Mouse (Mus musculus): ENCODE results near the gene Capn12.

The Capn12 gene

DNA sequence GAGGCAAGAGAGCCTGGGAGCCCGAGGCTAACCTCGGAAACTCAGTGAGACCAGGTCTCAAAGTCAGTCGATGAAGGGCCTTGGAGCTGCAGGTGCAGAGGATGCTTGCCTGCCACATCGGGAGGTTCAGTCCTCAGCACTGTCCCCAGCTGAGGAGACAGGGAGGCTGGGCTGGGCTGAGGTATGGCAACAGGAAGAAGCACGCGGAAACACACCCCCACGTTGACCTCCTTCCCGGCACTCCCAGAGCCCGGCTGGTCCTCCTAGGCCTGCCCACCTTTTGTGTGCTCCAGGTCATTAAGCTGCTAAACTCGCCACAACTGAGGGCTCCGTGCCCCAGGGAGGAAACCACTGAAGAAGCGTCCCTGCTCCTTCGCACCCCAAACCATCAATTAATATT is at the start of gene Capn12:
TSS of gene Capn12 (plus strand) at position 224 of the 400 bp plus-strand sequence.
- DNase-seq (ENCODE audit: extremely low spot score): no peak

- DNase-seq (ENCODE audit: extremely low spot score): no peak
These were observed 49.1 kb upstream of the Capn12 start for GRCm38 (mm10) chr7:28832137-28832536.

GRCm38 (mm10) chr7:28833723-28834347 is 47.4 kb upstream of the Capn12 start, which contains the start of gene Lgals4:
Gene Lgals4 (plus strand): TSS chr7:28833854.
- DNase-seq (ENCODE audit: extremely low spot score): no peak

DNA sequence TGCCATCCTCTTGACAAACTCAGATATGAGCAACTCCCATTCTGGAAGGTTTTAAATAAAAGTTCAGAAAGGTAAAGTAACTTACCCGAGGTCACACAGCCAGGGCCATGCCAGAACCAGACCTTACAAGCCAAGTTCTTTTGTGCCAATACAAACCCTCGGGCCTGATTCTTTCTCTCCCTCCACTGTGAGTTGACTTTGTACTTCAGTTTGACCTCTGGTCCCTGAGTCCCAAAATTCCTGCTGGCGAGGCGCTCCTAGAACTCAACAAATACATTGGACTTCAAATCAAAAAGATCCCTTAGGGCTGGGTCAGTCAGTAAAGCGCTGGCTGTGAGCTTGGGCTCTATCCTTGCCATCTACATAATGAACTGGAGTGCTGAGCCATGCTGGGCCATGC is 44.3 kb upstream of the Capn12 start:
- DNase-seq (ENCODE audit: extremely low spot score): no peak

- DNase-seq (ENCODE audit: extremely low spot score): no peak
These were observed 42.9 kb upstream of the Capn12 start for GRCm38 (mm10) chr7:28838331-28838730.

DNA sequence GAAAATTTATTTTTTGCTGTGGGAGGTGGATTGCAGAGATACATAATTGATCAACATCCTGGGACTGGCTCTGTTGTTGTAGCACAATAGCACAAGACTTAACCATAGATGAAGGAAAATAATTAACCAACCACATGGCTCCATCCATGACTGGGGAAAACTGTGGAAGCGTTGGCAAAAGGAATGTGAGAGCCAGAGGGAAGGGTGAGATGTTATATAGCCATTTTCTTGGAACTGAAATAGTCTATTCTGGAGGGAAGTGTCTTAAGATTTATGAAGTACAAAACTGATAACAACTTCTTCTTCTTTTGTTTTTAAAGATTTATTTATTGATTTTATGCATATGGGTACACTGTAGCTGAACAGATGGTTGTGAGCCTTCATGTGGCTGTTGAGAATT is 33.9 kb upstream of the Capn12 start:
- DNase-seq (ENCODE audit: extremely low spot score): no peak

DNA sequence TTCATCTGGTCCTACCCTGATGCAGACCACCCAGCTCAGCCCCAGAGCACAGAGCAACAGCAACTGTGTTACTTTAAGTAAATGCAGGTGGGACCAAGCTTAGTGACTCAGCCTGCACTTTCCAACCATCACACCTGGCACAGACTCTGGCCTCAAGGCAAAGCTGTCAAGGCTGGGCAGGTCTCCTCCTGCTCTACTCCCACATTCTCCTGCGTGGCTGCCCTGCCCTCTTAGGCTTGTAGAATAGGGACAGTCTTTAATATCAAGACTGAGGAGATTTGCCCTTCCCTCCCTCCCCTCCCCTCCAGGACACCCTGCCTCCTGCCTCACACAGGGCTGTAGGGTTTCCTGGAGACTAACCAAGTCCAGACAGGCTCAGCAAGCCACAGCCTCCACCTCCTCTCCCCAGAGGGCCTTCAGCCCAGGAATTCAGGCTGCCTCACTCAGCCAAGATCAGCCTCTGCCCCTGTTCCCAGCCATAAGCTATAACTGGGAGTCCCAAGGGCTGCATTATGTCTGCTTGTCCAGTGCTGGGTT is 31.5 kb upstream of the Capn12 start:
- no peak for DNase-seq (ENCODE audit: extremely low spot score)

- no peak for DNase-seq (ENCODE audit: extremely low spot score)
These were observed 30.6 kb upstream of the Capn12 start for GRCm38 (mm10) chr7:28850642-28851041.

DNA sequence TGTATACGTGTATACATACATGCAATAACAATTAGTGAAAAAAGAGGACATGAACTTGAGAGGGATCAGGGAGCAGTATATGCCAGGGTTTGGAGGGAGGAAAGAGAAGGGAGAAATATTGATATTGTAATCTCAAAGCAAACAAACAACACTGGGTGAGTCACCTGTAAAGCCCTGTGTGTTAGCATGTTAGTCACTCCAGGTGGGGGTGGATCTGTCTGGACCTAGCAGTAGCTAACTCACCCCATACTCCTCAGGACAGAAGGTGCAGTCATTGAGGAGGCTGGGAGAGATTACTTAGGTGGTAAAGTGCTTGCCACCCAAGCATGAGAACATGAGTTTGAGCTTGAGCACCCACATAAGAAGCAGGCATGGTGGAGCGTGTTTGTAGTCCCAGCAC is 21.3 kb upstream of the Capn12 start:
- no peak for DNase-seq (ENCODE audit: extremely low spot score)

DNA sequence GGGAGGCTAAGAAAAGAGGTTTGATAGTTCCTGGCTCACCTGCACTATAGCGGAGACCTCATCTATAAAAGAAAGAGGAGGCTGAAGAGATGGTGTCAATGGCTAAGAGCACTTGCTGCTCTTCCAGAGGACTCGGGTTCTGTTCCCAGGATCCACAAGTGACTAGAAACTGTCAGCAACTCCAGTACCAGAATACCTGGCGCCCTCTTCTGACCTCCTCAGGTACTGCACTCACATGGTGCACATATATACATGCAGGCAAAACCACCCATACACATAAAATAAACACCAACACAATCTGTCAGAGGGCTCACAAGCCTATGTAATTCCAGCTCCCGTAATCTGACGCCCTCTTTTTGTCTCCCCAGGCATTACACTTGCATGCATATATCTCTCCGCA is 20.3 kb upstream of the Capn12 start:
- DNase-seq (ENCODE audit: extremely low spot score): no peak

DNA sequence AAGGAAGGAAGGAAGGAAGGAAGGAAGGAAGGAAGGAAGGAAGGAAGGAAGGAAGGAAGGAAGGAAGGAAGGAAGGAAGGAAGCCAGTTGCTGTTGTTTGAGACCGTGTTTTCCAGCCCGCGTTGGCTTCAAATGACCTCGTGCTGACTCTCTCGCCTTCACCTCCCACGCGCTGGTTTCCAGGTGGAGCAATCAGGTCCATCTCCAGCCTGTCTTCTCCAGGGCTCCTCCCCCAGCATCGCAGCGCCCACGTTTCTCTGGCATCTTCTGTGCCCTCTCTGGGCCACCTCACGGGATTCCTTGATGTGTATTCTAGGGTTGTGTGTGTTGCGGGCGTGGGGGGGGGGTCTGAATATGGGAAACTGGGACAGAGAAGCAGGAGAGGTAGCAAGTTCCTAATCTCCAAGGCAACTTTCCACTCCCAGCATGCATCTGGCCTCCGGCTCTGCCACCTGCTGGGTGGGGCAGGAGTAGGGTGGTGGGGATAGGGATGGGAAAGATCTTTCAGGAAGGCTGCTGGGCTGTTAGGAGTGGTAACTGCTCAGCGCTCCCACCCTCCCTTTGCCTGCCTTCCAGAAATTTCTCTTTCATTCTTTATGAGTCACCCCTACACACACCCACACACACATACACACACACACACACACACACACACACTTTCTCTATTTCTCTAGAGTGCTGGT is 18.3 kb upstream of the Capn12 start:
- DNase-seq (ENCODE audit: extremely low spot score): no peak

DNA sequence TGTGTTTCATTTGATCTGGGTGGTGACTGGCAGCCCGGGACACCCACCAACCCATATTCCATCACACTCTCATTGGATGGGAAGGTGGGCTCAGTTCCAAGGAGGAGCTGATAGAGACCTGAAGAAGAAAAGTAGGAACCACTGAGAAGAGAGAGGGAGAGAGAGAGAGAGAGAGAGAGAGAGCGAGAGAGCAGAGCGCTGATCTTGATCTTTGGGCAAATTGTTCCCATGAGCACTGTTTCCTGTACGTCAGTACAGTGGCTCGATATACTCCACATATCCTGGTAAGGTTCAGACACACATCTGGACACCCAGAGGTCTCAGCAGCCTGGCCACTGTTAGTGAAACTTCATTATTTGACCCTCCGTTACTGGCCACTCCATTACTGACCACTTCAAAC is 17.7 kb upstream of the Capn12 start, which contains the start of gene Lgals7:
TSS of gene Lgals7 (plus strand) at position 314 of the 400 bp plus-strand sequence.
- DNase-seq (ENCODE audit: extremely low spot score): no peak

- DNase-seq (ENCODE audit: extremely low spot score): no peak
These were observed 16.9 kb upstream of the Capn12 start for GRCm38 (mm10) chr7:28864288-28864750.

DNA sequence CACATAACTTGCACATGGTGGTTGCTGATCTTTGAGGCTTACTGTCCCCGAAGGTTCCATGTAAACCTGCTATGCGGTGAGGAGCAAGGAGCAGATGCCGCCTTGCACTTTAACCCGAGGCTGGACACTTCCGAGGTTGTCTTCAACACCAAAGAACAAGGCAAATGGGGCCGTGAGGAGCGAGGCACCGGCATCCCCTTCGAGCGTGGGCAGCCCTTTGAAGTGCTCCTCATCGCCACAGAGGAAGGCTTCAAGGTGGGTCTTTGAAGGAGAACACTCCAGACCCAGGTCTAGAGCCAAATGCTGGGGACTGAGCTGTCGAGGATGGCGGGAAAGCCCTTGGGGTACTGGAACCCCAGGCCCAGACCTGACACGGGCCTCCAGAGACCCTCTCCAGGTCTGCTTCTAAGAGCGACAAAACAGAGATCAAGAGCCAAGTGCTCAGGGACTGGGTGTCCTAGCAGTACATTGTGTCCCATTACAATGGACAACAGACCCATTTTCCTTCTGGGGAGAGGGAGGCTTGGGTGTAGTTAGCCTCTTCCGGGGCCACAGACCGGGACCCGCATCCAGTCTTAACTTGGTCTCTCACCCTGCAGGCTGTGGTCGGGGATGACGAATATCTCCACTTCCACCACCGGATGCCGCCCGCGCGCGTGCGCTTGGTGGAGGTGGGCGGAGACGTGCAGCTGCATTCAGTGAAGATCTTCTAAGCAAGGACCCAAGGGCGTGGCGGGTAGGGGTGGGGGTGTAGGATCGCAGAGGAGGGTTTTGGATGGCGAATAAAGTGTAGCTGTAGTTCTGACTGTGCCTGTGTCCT is 15.5 kb upstream of the Capn12 start:
- peak; percentile 75 for DNase-seq (ENCODE audit: extremely low spot score)

- DNase-seq (ENCODE audit: extremely low spot score): no peak
These were observed 14.3 kb upstream of the Capn12 start for GRCm38 (mm10) chr7:28866769-28867507.

DNA sequence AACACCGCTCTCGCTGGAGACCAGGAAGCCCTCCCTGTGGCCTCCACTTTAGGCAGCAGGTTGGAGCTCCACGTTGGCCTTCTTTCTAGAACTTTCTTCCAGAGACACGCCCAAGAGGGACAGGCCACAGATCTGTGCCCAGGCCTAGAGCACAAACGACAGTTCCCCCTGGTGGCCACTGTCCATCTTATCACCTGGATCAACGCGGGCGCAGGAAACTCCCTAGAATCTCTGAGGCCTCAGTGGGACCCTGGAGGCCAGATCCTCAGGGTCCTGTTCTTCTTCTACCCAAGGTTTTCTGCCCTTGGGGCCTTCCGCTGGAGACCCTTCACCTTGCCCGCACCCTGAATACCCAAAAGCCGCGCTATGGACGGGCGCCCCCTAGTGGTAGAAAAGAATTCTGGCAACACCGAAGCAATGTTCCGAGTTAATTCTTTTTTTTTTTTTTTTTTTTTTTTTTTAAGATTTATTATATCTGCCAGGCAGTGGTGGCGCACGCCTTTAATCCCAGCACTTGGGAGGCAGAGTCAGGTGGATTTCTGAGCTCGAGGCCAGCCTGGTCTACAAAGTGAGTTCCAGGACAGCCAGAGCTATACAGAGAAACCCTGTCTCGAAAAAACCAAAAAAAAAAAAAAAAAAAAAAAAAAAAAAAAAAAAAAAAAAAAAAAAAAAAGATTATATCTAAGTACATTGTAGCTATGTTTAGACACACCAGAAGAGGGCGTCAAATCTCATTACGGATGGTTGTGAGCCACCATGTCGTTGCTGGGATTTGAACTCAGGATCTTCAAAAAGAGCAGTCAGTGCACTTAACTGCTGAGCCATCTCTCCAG is 13.5 kb upstream of the Capn12 start:
- peak; percentile 76 for DNase-seq (ENCODE audit: extremely low spot score)

DNA sequence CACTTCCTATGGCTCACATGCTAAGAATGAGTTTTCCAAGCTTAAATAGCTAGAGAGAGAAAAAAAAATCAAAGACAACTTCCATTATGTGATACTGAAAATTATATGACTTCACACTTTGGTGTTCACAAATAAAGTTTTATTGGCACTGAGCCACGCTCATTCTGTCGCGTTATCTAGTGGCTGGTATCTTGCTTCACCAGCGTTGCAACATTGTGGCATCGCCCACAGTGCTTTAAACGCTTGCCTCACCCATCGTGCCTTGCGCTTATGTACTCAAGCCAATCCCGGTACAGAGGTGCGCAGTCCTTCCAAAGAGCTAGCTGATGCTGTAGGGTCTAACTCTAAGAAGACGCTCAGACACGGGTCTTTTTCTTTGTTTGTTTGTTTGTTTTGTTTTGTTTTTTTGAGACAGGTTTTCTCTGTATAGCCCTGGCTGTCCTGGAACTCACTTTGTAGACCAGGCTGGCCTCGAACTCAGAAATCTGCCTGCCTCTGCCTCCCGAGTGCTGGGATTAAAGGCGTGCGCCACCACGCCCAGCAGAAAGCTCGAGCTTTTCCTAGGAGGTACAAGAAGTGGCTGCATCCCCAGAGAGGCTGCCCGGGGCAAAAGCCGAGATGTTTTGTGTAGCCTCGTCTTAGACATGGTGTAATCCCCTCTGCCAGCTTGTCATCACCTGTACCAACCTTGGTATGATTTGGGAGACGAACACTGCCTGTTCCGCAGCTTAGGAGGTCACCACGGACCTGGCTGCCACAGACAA is 10.1 kb upstream of the Capn12 start:
- DNase-seq (ENCODE audit: extremely low spot score): no peak

- no peak for DNase-seq (ENCODE audit: extremely low spot score)
These were observed 6.7 kb upstream of the Capn12 start for GRCm38 (mm10) chr7:28874565-28874964.

GRCm38 (mm10) chr7:28876099-28876498 is 5.1 kb upstream of the Capn12 start:
- DNase-seq (ENCODE audit: extremely low spot score): no peak

DNA sequence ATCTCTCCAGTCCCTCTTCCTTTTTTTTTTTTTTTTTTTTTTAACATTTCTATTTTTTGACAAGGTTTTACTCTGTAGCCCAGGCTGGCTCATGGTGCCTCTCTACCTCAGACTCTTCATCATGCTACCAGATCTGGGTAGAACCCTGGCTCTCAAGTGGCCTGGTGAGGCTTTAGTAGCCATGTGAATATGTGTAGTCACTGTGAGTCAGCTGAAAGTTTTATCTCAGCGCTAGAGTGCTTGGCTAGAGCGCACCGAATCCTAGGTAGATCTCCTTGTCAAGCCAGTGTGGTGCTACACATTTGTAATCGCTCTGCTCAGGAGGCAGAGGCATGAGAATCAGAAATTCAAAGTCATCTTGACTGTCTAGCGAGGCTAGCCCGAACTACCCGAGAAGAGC is 4.1 kb upstream of the Capn12 start:
- no peak for DNase-seq (ENCODE audit: extremely low spot score)

All from embryo, embryonic 9.5 days (tissue).